Mouse (Mus musculus): Measurements from ENCODE around the gene Glrx3. TPM values are rescaled to one million over a fixed set of nuclear protein-coding genes. Genes with fewer than 3 reads are reported as not detected.
A peak's percentile ranks its signal among the peaks of the same experiment; 100 is the strongest.

The Glrx3 gene
- total RNA-seq (2014; rRNA removed) (77.4 and 95.7 TPM in 2 replicates), polyA plus RNA-seq (2012; rRNA removed) (52.5 and 75.5 TPM in 2 replicates)

DNA sequence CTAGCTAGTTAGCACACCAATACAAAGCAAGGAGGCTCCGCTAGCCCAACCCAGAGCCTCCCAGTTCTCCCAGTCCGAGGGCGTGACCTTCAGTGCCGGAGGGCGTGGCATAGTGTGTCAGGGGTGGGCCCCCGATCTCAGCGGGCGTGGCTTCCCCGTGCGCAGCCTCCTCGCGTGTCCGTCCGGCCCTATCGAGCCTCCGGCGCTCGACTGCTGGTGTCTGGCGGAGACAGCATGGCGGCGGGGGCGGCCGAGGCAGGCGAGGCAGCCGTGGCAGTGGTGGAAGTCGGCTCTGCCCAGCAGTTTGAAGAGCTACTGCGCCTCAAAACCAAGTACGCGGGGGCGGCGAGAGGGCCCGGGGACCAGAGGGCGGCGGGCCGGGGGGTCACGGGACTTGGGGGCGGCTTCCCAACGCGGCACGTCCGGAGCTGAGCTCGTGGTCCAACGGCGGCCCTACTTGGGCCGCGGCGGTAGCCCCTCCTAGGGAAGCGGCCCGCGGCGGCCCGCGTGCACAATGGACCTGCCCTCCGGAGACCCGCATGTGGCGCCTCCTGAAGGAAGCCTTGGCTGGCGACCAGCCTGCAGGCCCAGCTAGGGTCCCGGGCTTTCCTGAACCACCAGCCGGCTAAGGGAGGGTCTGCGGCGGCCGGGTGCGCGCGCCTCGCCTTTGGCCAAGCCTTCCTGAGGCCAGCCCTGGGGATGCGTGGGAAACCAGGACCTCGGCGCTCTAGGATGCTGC is at the start of gene Glrx3:
TSS of gene Glrx3 (plus strand) at position 175 of the 739 bp plus-strand sequence.
- peaks cover 5% of the 10 kb centered on the region for H3K4me1 ChIP-seq (ENCODE audit: control insufficient read depth, insufficient read depth, low read length)
- TF ChIP-seq POLR2A (IDR thresholded peaks at IDR 0.05; ENCODE audit: extremely low read depth, insufficient read depth, low read length) (peak; percentile 79; the same call in 1 of the 2 replicates), CTCF (IDR thresholded peaks at IDR 0.05; ENCODE audit: low read depth, low read length) (no peak)
- no peaks in the 10 kb centered on the region for H3K27me3 ChIP-seq (ENCODE audit: control insufficient read depth, insufficient read depth, low read length)
- peak; percentile 85 for DNase-seq (ENCODE audit: extremely low read depth, low read depth, low spot score)
- WGBS: 1% methylated on average over 69 of the region's 69 CpGs
- H3K79me2 ChIP-seq (ENCODE audit: control insufficient read depth, insufficient read depth, low read length): peaks cover 15% of the 10 kb centered on the region; the same call in 1 of the 2 replicates
- H3K36me3 ChIP-seq (ENCODE audit: control insufficient read depth, insufficient read depth, low read length): no peaks in the 10 kb centered on the region
- peak within 1 kb of the TSS; percentile 40 for H3K27ac ChIP-seq (replicated peaks; ENCODE audit: insufficient read depth, low read depth, low read length)
- H3K9ac ChIP-seq (ENCODE audit: low read depth, low read length): peak within 1 kb of the TSS; percentile 86
- peak within 1 kb of the TSS; percentile 65 for H3K4me3 ChIP-seq (ENCODE audit: insufficient read depth, low read depth, low read length)

DNA sequence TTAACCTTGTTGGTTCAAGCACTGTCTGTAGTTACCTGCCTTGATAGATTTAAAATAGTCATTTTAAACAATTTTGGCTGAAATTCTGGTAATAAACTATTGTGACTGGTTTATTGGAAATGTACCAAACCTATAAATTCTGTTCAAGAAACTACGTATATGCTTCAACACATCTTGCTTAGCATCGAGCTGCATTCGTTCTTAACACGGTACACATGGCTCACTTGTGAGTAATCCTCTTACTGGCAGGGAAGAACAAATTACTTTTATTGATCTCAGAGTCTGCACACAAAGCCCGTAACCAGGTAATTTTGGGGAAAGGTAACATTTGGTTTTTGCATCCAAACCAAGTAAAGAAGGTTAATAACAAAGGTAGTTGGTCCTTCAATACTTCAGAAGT is 49.6 kb upstream of the Glrx3 start:
- Histone ChIP-seq H3K36me3 (ENCODE audit: control insufficient read depth, insufficient read depth, low read length) (no peaks in the 10 kb centered on the region), H3K4me1 (ENCODE audit: control insufficient read depth, insufficient read depth, low read length) (no peaks in the 10 kb centered on the region), H3K79me2 (ENCODE audit: control insufficient read depth, insufficient read depth, low read length) (no peaks in the 10 kb centered on the region; the same call in 1 of the 2 replicates), H3K27me3 (ENCODE audit: control insufficient read depth, insufficient read depth, low read length) (no peaks in the 10 kb centered on the region), H3K9ac (ENCODE audit: low read depth, low read length) (no peak overlapping the region), H3K4me3 (ENCODE audit: insufficient read depth, low read depth, low read length) (no peak overlapping the region), H3K27ac (replicated peaks; ENCODE audit: insufficient read depth, low read depth, low read length) (no peak overlapping the region)
- TF ChIP-seq POLR2A (IDR thresholded peaks at IDR 0.05; ENCODE audit: extremely low read depth, insufficient read depth, low read length): no peak
- no peak for TF ChIP-seq CTCF (IDR thresholded peaks at IDR 0.05; ENCODE audit: low read depth, low read length)
- no peak for DNase-seq (ENCODE audit: extremely low read depth, low read depth, low spot score)
- WGBS: 79% methylated on average over 5 of the region's 5 CpGs

DNA sequence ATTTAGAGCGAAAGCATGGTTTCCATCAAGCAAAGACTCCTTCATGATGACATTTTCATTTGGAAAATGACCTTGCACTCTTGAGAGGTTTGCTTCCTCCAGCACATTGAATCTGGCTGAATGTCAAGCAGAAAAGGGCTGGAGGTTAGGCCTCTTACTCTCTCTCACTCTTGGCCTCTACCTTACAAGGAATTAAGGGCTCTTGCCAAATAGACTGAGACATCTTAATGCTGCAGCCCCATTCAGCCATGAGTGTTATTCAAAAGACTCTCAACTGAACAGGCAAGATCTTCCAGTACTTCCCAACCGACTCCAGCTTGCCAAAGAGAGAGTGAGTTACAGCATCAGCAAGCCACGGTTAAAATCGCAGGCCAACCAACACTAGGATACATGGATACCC is 42.0 kb upstream of the Glrx3 start:
- Histone ChIP-seq H3K9ac (ENCODE audit: low read depth, low read length) (no peak overlapping the region), H3K36me3 (ENCODE audit: control insufficient read depth, insufficient read depth, low read length) (no peaks in the 10 kb centered on the region), H3K4me1 (ENCODE audit: control insufficient read depth, insufficient read depth, low read length) (peaks cover 3% of the 10 kb centered on the region; the same call in 1 of the 2 replicates), H3K27ac (replicated peaks; ENCODE audit: insufficient read depth, low read depth, low read length) (no peak overlapping the region), H3K27me3 (ENCODE audit: control insufficient read depth, insufficient read depth, low read length) (no peaks in the 10 kb centered on the region), H3K79me2 (ENCODE audit: control insufficient read depth, insufficient read depth, low read length) (peaks cover 13% of the 10 kb centered on the region), H3K4me3 (ENCODE audit: insufficient read depth, low read depth, low read length) (no peak overlapping the region)
- DNase-seq (ENCODE audit: extremely low read depth, low read depth, low spot score): no peak
- TF ChIP-seq POLR2A (IDR thresholded peaks at IDR 0.05; ENCODE audit: extremely low read depth, insufficient read depth, low read length): no peak
- TF ChIP-seq CTCF (IDR thresholded peaks at IDR 0.05; ENCODE audit: low read depth, low read length): no peak
- WGBS: 92% methylated on average over 4 of the region's 4 CpGs

DNA sequence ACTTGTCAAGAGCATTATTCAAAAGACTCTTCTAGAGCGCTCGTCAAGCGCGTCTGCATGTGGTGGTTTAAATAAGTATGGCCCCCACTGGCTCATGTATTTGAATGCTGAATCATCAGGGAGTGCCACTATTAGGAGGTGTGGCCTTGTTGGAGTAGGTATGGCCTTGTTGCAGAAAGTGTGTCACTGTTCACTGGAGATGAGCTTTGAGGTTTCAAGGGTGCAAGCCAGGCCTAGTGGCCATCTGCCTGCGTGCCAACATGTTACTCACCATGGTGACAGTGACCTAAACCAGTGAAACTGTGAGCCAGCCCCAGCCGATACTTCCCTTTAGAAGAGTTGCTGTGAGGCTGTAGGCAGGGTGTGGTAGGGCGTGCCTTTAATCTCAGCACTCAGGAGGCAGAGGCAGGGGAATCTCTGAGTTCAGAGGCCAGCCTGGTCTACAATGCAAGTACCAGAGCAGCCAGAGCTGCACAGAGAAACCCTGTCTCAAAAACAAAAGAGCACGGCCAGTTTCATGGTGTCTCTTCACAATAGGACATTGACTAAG is 40.0 kb upstream of the Glrx3 start:
- Histone ChIP-seq H3K79me2 (ENCODE audit: control insufficient read depth, insufficient read depth, low read length) (peaks cover 13% of the 10 kb centered on the region), H3K36me3 (ENCODE audit: control insufficient read depth, insufficient read depth, low read length) (no peaks in the 10 kb centered on the region), H3K27ac (replicated peaks; ENCODE audit: insufficient read depth, low read depth, low read length) (no peak overlapping the region), H3K4me1 (ENCODE audit: control insufficient read depth, insufficient read depth, low read length) (peaks cover 3% of the 10 kb centered on the region; the same call in 1 of the 2 replicates), H3K4me3 (ENCODE audit: insufficient read depth, low read depth, low read length) (no peak overlapping the region), H3K27me3 (ENCODE audit: control insufficient read depth, insufficient read depth, low read length) (no peaks in the 10 kb centered on the region), H3K9ac (ENCODE audit: low read depth, low read length) (no peak overlapping the region)
- TF ChIP-seq CTCF (IDR thresholded peaks at IDR 0.05; ENCODE audit: low read depth, low read length) (no peak), POLR2A (IDR thresholded peaks at IDR 0.05; ENCODE audit: extremely low read depth, insufficient read depth, low read length) (no peak)
- WGBS: 96% methylated on average over 8 of the region's 8 CpGs
- DNase-seq (ENCODE audit: extremely low read depth, low read depth, low spot score): peak; percentile 19

DNA sequence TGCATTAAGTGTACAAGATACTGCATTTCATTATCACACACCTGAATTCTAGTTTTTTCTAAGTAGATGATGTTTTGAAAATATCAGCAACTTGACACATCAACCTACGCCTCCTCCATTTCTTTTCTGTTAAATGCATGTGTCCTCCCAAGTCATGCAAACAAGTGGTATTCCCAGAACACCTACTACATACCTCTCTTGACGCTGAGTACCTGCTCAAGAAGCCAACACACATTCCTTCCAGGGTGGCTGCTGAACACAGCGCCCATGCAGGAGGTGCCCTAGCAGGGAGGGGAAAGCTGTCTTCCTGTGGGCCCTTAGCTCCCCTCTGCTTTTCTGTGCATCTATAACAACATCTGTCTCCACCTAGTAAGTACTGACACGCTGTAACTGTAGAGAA is 38.4 kb upstream of the Glrx3 start:
- no peak overlapping the region for H3K27ac ChIP-seq (replicated peaks; ENCODE audit: insufficient read depth, low read depth, low read length)
- H3K36me3 ChIP-seq (ENCODE audit: control insufficient read depth, insufficient read depth, low read length): no peaks in the 10 kb centered on the region
- TF ChIP-seq CTCF (IDR thresholded peaks at IDR 0.05; ENCODE audit: low read depth, low read length) (no peak), POLR2A (IDR thresholded peaks at IDR 0.05; ENCODE audit: extremely low read depth, insufficient read depth, low read length) (no peak)
- WGBS: 92% methylated on average over 4 of the region's 4 CpGs
- no peaks in the 10 kb centered on the region for H3K27me3 ChIP-seq (ENCODE audit: control insufficient read depth, insufficient read depth, low read length)
- H3K4me1 ChIP-seq (ENCODE audit: control insufficient read depth, insufficient read depth, low read length): peaks cover 3% of the 10 kb centered on the region; the same call in 1 of the 2 replicates
- H3K79me2 ChIP-seq (ENCODE audit: control insufficient read depth, insufficient read depth, low read length): peaks cover 15% of the 10 kb centered on the region
- no peak for DNase-seq (ENCODE audit: extremely low read depth, low read depth, low spot score)
- no peak overlapping the region for H3K9ac ChIP-seq (ENCODE audit: low read depth, low read length)
- H3K4me3 ChIP-seq (ENCODE audit: insufficient read depth, low read depth, low read length): no peak overlapping the region

Data from liver, adult 2 months (tissue).